Mouse (Mus musculus) forebrain, embryonic 15.5 days (tissue): ENCODE results near the gene Slc25a25. TPM values are rescaled to one million over a fixed set of nuclear protein-coding genes. Genes with fewer than 3 reads are reported as not detected.

ENCODE experiments used
- ATAC-seq: fragments of 200-750 bp; cut with Nextera tagmentation; replicated peaks from 2 replicates; pipeline ENCODE4 v1.8.0; 2017; ENCODE audit warnings: mild to moderate bottlenecking, moderate TSS enrichment, moderate library complexity
- H3K27ac ChIP-seq: fragments of 300-500 bp; sonication (generic); replicated peaks from 2 replicates; pipeline ENCODE4 v1.5.1; 2015; ENCODE audit warnings: mild to moderate bottlenecking, inconsistent platforms
- H3K27me3 ChIP-seq: fragments of 300-500 bp; sonication (generic); 2 replicates; pipeline ENCODE4 v1.6.1; 2015; ENCODE audit warnings: inconsistent platforms
- H3K36me3 ChIP-seq: fragments of 300-500 bp; sonication (generic); 2 replicates; pipeline ENCODE4 v1.6.1; 2015; ENCODE audit warnings: mild to moderate bottlenecking, inconsistent platforms
- H3K4me1 ChIP-seq: fragments of 300-500 bp; sonication (generic); 2 replicates; pipeline ENCODE4 v1.6.1; 2015; ENCODE audit warnings: inconsistent platforms
- H3K4me2 ChIP-seq: fragments of 300-500 bp; sonication (generic); replicated peaks from 2 replicates; pipeline ENCODE4 v1.6.1; 2015; ENCODE audit warnings: mild to moderate bottlenecking, inconsistent platforms
- H3K4me3 ChIP-seq: fragments of 300-500 bp; sonication (generic); 2 replicates; pipeline ENCODE4 v1.5.1; 2015; ENCODE audit warnings: mild to moderate bottlenecking, inconsistent platforms
- H3K9ac ChIP-seq: fragments of 300-500 bp; sonication (generic); replicated peaks from 2 replicates; pipeline ENCODE4 v1.6.1; 2015; ENCODE audit warnings: mild to moderate bottlenecking, inconsistent platforms
- H3K9me3 ChIP-seq: fragments of 300-500 bp; sonication (generic); 2 replicates; pipeline ENCODE4 v1.6.1; 2016; ENCODE audit warnings: inconsistent platforms
- WGBS: fragments of 180-500 bp; shearing (Covaris S2); methylation state at CpG from one replicate; pipeline ENCODE4 v1.1.7; 2015; ENCODE audit warnings: mixed read lengths; 5-methylcytosine and 5-hydroxymethylcytosine counted together
- polyA plus RNA-seq: library from polyadenylated mRNA; unstranded; fragments of >200 nt; fragmentation: Nextera tagmentation; extraction: Ambion mirVana; gene quantifications from 2 replicates; pipeline ENCODE4 v1.2.1, GENCODE M21; 2015

Gene Slc25a25
- polyA plus RNA-seq, 1 experiment from 2014 or later, result 48.2 TPM

GRCm38 (mm10) chr2:32439177-32439576 lies 12.1 kb downstream of the Slc25a25 start:
- WGBS, result 5% methylated on average over 6 of the region's 6 CpGs
- Histone ChIP-seq H3K27me3 (no peaks in the 10 kb centered on the region), H3K9ac (no peak overlapping the region), H3K4me3 (no peak overlapping the region), H3K9me3 (no peaks in the 10 kb centered on the region), H3K27ac (peak overlapping the region; percentile 62), H3K36me3 (no peaks in the 10 kb centered on the region), H3K4me2 (no peak overlapping the region), H3K4me1 (peaks cover 47% of the 10 kb centered on the region)
- ATAC-seq, result no peak

GRCm38 (mm10) chr2:32438733-32439132 lies 12.5 kb downstream of the Slc25a25 start:
- no peaks in the 10 kb centered on the region for H3K27me3 ChIP-seq
- ATAC-seq, result no peak
- no peaks in the 10 kb centered on the region for H3K9me3 ChIP-seq
- H3K4me1 ChIP-seq, result peaks cover 47% of the 10 kb centered on the region
- 71% methylated on average over 3 of the region's 3 CpGs for WGBS
- H3K9ac ChIP-seq, result no peak overlapping the region
- H3K36me3 ChIP-seq, result no peaks in the 10 kb centered on the region
- peak overlapping the region; percentile 62; the same call in 1 of the 2 replicates for H3K27ac ChIP-seq
- no peak overlapping the region for H3K4me3 ChIP-seq
- H3K4me2 ChIP-seq, result no peak overlapping the region

- H3K4me1 ChIP-seq, result peaks cover 47% of the 10 kb centered on the region
- peak overlapping the region; percentile 62 for H3K27ac ChIP-seq
- WGBS, result 65% methylated on average over 2 of the region's 2 CpGs
- H3K36me3 ChIP-seq, result no peaks in the 10 kb centered on the region
- H3K4me3 ChIP-seq, result no peak overlapping the region
- no peak overlapping the region for H3K4me2 ChIP-seq
- no peak overlapping the region for H3K9ac ChIP-seq
- no peak for ATAC-seq
- no peaks in the 10 kb centered on the region for H3K9me3 ChIP-seq
- H3K27me3 ChIP-seq, result no peaks in the 10 kb centered on the region
Observed at GRCm38 (mm10) chr2:32437612-32438166, 13.6 kb downstream of the Slc25a25 start.

GRCm38 (mm10) chr2:32436686-32437372 lies 14.4 kb downstream of the Slc25a25 start:
- Histone ChIP-seq H3K36me3 (no peaks in the 10 kb centered on the region), H3K9ac (no peak overlapping the region), H3K4me1 (peaks cover 48% of the 10 kb centered on the region), H3K27ac (peak overlapping the region; percentile 62), H3K4me2 (no peak overlapping the region), H3K4me3 (no peak overlapping the region), H3K27me3 (no peaks in the 10 kb centered on the region), H3K9me3 (no peaks in the 10 kb centered on the region)
- ATAC-seq, result peak; percentile 80
- 21% methylated on average over 3 of the region's 3 CpGs for WGBS

- Histone ChIP-seq H3K27ac (peak overlapping the region; percentile 88), H3K4me2 (peak overlapping the region; percentile 88), H3K4me1 (peaks cover 49% of the 10 kb centered on the region), H3K9me3 (no peaks in the 10 kb centered on the region), H3K4me3 (peak overlapping the region; percentile 51), H3K27me3 (no peaks in the 10 kb centered on the region), H3K36me3 (no peaks in the 10 kb centered on the region), H3K9ac (peak overlapping the region; percentile 63)
- WGBS, result 4% methylated on average over 18 of the region's 18 CpGs
- peak; percentile 97 for ATAC-seq
Observed at GRCm38 (mm10) chr2:32430701-32431676, 20.3 kb downstream of the Slc25a25 start.

GRCm38 (mm10) chr2:32429215-32429891 lies 21.9 kb downstream of the Slc25a25 start:
- Histone ChIP-seq H3K27me3 (no peaks in the 10 kb centered on the region), H3K36me3 (no peaks in the 10 kb centered on the region), H3K4me2 (peak overlapping the region; percentile 88), H3K4me1 (peaks cover 53% of the 10 kb centered on the region), H3K4me3 (peak overlapping the region; percentile 51), H3K9ac (no peak overlapping the region), H3K9me3 (no peaks in the 10 kb centered on the region), H3K27ac (peak overlapping the region; percentile 83)
- ATAC-seq, result no peak
- 69% methylated on average over 4 of the region's 4 CpGs for WGBS

- H3K9ac ChIP-seq, result peak overlapping the region; percentile 50
- no peaks in the 10 kb centered on the region for H3K27me3 ChIP-seq
- H3K9me3 ChIP-seq, result no peaks in the 10 kb centered on the region
- H3K27ac ChIP-seq, result peak overlapping the region; percentile 83
- peak; percentile 74 for ATAC-seq
- H3K4me1 ChIP-seq, result peaks cover 63% of the 10 kb centered on the region
- H3K36me3 ChIP-seq, result no peaks in the 10 kb centered on the region
- 19% methylated on average over 8 of the region's 8 CpGs for WGBS
- peak overlapping the region; percentile 51 for H3K4me3 ChIP-seq
- peak overlapping the region; percentile 88 for H3K4me2 ChIP-seq
Observed at GRCm38 (mm10) chr2:32428262-32428722, 23.0 kb downstream of the Slc25a25 start.

- no peak for ATAC-seq
- WGBS, result 74% methylated on average over 5 of the region's 5 CpGs
- Histone ChIP-seq H3K27me3 (no peaks in the 10 kb centered on the region), H3K27ac (peak overlapping the region; percentile 83), H3K4me1 (peaks cover 69% of the 10 kb centered on the region), H3K4me2 (peak overlapping the region; percentile 88), H3K4me3 (no peak overlapping the region), H3K9me3 (no peaks in the 10 kb centered on the region), H3K36me3 (no peaks in the 10 kb centered on the region), H3K9ac (0 out of 2 replicates have a peak overlapping the region, but pooled peaks have one; percentile 0)
Observed at GRCm38 (mm10) chr2:32427720-32428119, 23.5 kb downstream of the Slc25a25 start.

GRCm38 (mm10) chr2:32426141-32426540 lies 25.1 kb downstream of the Slc25a25 start:
- WGBS, result 100% methylated on average over 1 of the region's 1 CpGs
- Histone ChIP-seq H3K9ac (no peak overlapping the region), H3K9me3 (no peaks in the 10 kb centered on the region), H3K36me3 (no peaks in the 10 kb centered on the region), H3K4me1 (peaks cover 64% of the 10 kb centered on the region), H3K4me3 (no peak overlapping the region), H3K27me3 (no peaks in the 10 kb centered on the region), H3K27ac (no peak overlapping the region), H3K4me2 (no peak overlapping the region)
- ATAC-seq, result no peak

- Histone ChIP-seq H3K9me3 (no peaks in the 10 kb centered on the region), H3K36me3 (peaks cover 4% of the 10 kb centered on the region; the same call in 1 of the 2 replicates), H3K27ac (no peak overlapping the region), H3K9ac (no peak overlapping the region), H3K4me2 (no peak overlapping the region), H3K27me3 (no peaks in the 10 kb centered on the region), H3K4me1 (peaks cover 60% of the 10 kb centered on the region), H3K4me3 (no peak overlapping the region)
- ATAC-seq, result no peak
- 81% methylated on average over 5 of the region's 5 CpGs for WGBS
Observed at GRCm38 (mm10) chr2:32425568-32425967, 25.7 kb downstream of the Slc25a25 start.

GRCm38 (mm10) chr2:32424796-32425195 lies 26.4 kb downstream of the Slc25a25 start:
- H3K4me2 ChIP-seq, result no peak overlapping the region
- H3K9me3 ChIP-seq, result no peaks in the 10 kb centered on the region
- 15% methylated on average over 3 of the region's 3 CpGs for WGBS
- H3K27ac ChIP-seq, result peak overlapping the region; percentile 35
- H3K4me1 ChIP-seq, result peaks cover 52% of the 10 kb centered on the region
- H3K9ac ChIP-seq, result no peak overlapping the region
- H3K36me3 ChIP-seq, result peaks cover 12% of the 10 kb centered on the region
- H3K4me3 ChIP-seq, result no peak overlapping the region
- H3K27me3 ChIP-seq, result no peaks in the 10 kb centered on the region
- ATAC-seq, result no peak
